Mouse (Mus musculus): ENCODE measurements around the gene Chst14. TPM values are rescaled to one million over a fixed set of nuclear protein-coding genes. Genes with fewer than 3 reads are reported as not detected.

The Chst14 gene
- total and polyA plus RNA-seq, 3 experiments, result 4.7 to 8.4 (median 5.1) TPM

DNA sequence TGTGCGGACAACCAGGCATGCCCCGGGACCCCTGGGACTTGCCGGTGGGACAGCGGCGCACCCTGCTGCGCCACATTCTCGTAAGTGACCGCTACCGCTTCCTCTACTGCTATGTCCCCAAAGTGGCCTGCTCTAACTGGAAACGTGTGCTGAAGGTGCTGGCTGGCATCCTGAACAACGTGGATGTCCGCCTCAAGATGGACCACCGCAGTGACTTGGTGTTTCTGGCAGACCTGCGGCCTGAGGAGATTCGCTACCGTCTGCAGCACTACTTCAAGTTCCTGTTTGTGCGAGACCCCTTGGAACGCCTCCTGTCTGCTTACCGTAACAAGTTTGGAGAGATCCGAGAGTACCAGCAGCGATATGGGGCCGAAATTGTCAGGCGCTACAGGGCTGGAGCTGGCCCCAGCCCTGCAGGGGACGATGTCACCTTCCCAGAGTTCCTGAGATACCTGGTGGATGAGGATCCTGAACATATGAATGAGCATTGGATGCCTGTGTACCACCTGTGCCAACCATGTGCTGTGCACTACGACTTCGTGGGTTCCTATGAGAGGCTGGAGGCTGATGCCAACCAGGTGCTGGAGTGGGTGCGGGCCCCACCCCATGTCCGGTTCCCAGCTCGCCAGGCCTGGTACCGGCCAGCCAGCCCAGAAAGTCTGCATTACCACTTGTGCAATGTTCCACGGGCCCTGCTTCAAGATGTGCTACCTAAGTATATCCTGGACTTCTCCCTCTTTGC, 873 bp downstream of the Chst14 start:
- TF ChIP-seq ELF1 (IDR thresholded peaks at IDR 0.05; ENCODE audit: low read depth, low read length) (no peak), POLR2AphosphoS2 (IDR thresholded peaks at IDR 0.05; ENCODE audit: low read depth, low read length) (no peak), NELFE (IDR thresholded peaks at IDR 0.05; ENCODE audit: low read depth, low read length) (no peak), CHD1 (IDR thresholded peaks at IDR 0.05; ENCODE audit: low read depth, low read length) (no peak), KAT2A (IDR thresholded peaks at IDR 0.05; ENCODE audit: insufficient replicate concordance, low read length) (no peak), ZNF384 (IDR thresholded peaks at IDR 0.05; ENCODE audit: low read depth, low read length) (no peak), UBTF (IDR thresholded peaks at IDR 0.05; ENCODE audit: low read depth, low read length) (no peak), MXI1 (IDR thresholded peaks at IDR 0.05; ENCODE audit: low read depth, low read length) (0 out of 2 replicates have a peak, but pooled peaks have one; percentile 6), ZMIZ1 (IDR thresholded peaks at IDR 0.05; ENCODE audit: low read depth, low read length) (peak; percentile 14; the same call in 1 of the 2 replicates), MAX (IDR thresholded peaks at IDR 0.05; ENCODE audit: low read length) (peak; percentile 3; the same call in 1 of the 2 replicates), CHD2 (IDR thresholded peaks at IDR 0.05; ENCODE audit: low read length) (no peak), JUND (conservative IDR thresholded peaks at IDR 0.05; ENCODE audit: low read depth, low read length) (no peak), MAZ (IDR thresholded peaks at IDR 0.05; ENCODE audit: low read depth, low read length) (no peak), ZKSCAN1 (IDR thresholded peaks at IDR 0.05; ENCODE audit: borderline replicate concordance, low read depth, low read length) (no peak), IRF4 (IDR thresholded peaks at IDR 0.05; ENCODE audit: low read depth, low read length) (no peak), E2F4 (IDR thresholded peaks at IDR 0.05; ENCODE audit: insufficient replicate concordance, low read depth, low read length) (no peak)
- H3K4me1 ChIP-seq (ENCODE audit: control insufficient read depth in 1 of 2, insufficient read depth in 2 of 2), result peaks cover 19 to 58% of the 10 kb centered on the region in 2 experiments
- peak overlapping the region; percentile 50 for H3K9ac ChIP-seq (ENCODE audit: insufficient read depth, low read depth)
- H3K27me3 ChIP-seq (replicated peaks), result no peaks in the 10 kb centered on the region
- no peaks in the 10 kb centered on the region for H3K79me2 ChIP-seq (replicated peaks; ENCODE audit: control insufficient read depth, extremely low read depth, insufficient read depth, poor library complexity, severe bottlenecking)
- DNase-seq (ENCODE audit: extremely low read depth), result no peak
- peak overlapping the region; percentile 75 to 80 (median 78) for H3K4me3 ChIP-seq (replicated peaks in 1 of 3; ENCODE audit: low read depth in 2 of 3, low read length in 2 of 3, poor library complexity in 1 of 3)
- H3K4me2 ChIP-seq (ENCODE audit: insufficient read depth, low read depth, poor library complexity, severe bottlenecking), result peak overlapping the region; percentile 38
- H3K9me3 ChIP-seq (replicated peaks; ENCODE audit: low read length), result no peaks in the 10 kb centered on the region
- dilution Hi-C loops (cut with MboI; ENCODE audit: extremely low pct_ligation_motif_present, extremely low pct_unique_long_range_greater_than_20kb, low sequenced_read_pairs), result no loop called here
- in situ Hi-C loops (cut with MboI; ENCODE audit: low pct_ligation_motif_present, low pct_unique_long_range_greater_than_20kb, low sequenced_read_pairs), result loop anchor here (5.0 kb wide), 1 partner anchor 35 kb away; no protein-coding TSS in a partner anchor
- peaks cover 20 to 44% of the 10 kb centered on the region in 2 experiments for H3K36me3 ChIP-seq (replicated peaks in 1 of 2; ENCODE audit: control insufficient read depth in 1 of 2, insufficient read depth in 1 of 2, low read length in 1 of 2)
- no peak overlapping the region; the same call in 1 of the 2 replicates for H3K27ac ChIP-seq (ENCODE audit: insufficient read depth, low read depth)

DNA sequence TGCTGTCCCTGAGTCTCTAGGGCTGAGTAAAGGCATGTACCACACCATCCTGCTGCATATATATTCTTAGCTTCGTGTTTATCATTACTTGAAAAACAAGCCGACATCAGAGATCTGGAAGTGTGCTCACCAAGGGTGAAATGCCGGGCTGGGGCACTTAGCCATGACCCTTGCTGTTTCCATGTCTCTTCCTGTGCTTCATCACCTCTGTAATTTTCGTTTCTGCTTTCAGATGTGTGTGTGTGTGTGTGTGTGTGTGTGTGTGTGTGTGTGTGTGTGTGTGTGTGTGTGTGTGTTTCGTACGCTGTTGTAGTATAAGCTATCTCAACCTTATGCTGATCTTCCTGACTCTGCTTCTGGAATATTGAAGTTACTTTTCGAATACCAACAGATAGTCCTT, 15.0 kb downstream of the Chst14 start:
- TF ChIP-seq IRF4 (IDR thresholded peaks at IDR 0.05; ENCODE audit: low read depth, low read length), result peak; percentile 31; the same call in 1 of the 2 replicates
- no peak for TF ChIP-seq MYC (IDR thresholded peaks at IDR 0.05; ENCODE audit: low read depth, low read length)
- H3K9ac ChIP-seq (ENCODE audit: insufficient read depth, low read depth), result no peak overlapping the region
- dilution Hi-C loops (cut with MboI; ENCODE audit: extremely low pct_ligation_motif_present, extremely low pct_unique_long_range_greater_than_20kb, low sequenced_read_pairs), result no loop called here
- no peak overlapping the region for H3K4me3 ChIP-seq (replicated peaks in 1 of 3; ENCODE audit: low read depth in 2 of 3, low read length in 2 of 3, poor library complexity in 1 of 3)
- no peaks in the 10 kb centered on the region for H3K36me3 ChIP-seq (replicated peaks in 1 of 2; ENCODE audit: control insufficient read depth in 1 of 2, insufficient read depth in 1 of 2, low read length in 1 of 2)
- no peaks in the 10 kb centered on the region for H3K79me2 ChIP-seq (replicated peaks; ENCODE audit: control insufficient read depth, extremely low read depth, insufficient read depth, poor library complexity, severe bottlenecking)
- DNase-seq (ENCODE audit: extremely low read depth), result no peak
- no peak overlapping the region for H3K27ac ChIP-seq (ENCODE audit: insufficient read depth, low read depth)
- H3K27me3 ChIP-seq (replicated peaks), result peaks cover 4% of the 10 kb centered on the region
- H3K9me3 ChIP-seq (replicated peaks; ENCODE audit: low read length), result peaks cover 3% of the 10 kb centered on the region
- H3K4me1 ChIP-seq (ENCODE audit: control insufficient read depth in 1 of 2, insufficient read depth in 2 of 2), result peaks cover 3 to 4% of the 10 kb centered on the region in 2 experiments; a peak in 3 of 4 replicates
- in situ Hi-C loops (cut with MboI; ENCODE audit: low pct_ligation_motif_present, low pct_unique_long_range_greater_than_20kb, low sequenced_read_pairs), result no loop called here
- H3K4me2 ChIP-seq (ENCODE audit: insufficient read depth, low read depth, poor library complexity, severe bottlenecking), result no peak overlapping the region

Measured in CH12.LX (cell line).